Mouse (Mus musculus) gastrocnemius, postnatal 10 days (tissue): ENCODE measurements around the gene Spert. TPM values are rescaled to one million over a fixed set of nuclear protein-coding genes. Genes with fewer than 3 reads are reported as not detected.

ENCODE experiments used
- total RNA-seq, 2 experiments: library from RNA; stranded (reverse); gene quantifications; 2 replicates each; pipeline ENCODE4 v1.2.3; 2021

Gene Spert
- total RNA-seq, 2 experiments from 2014 or later, result not detected

Other genes with a start within 250 kb of the Spert start
- under 1 TPM; 0.63 to 0.81 TPM for gene Siah3, start 137.1 kb downstream of the Spert start, total RNA-seq
- not detected for gene Erich6b, start 49.1 kb upstream of the Spert start, total RNA-seq
- gene Cog3, start 161.4 kb upstream of the Spert start, total RNA-seq, result 10 to 100 TPM; 10.6 to 12.6 TPM
- gene Slc25a30, start 193.9 kb upstream of the Spert start, total RNA-seq, result 1 to 10 TPM; 6.3 to 9.8 TPM